Mouse (Mus musculus) megakaryocyte, embryonic 14.5 days (primary cell): ENCODE measurements around the gene Cyb561a3.

Experiments
- FLI1 ChIP-seq: IDR thresholded peaks from 2 replicates; pipeline ENCODE4 v1.6.1; 2012; ENCODE audit warnings: low read length, inconsistent platforms, mixed read lengths
- GATA1 ChIP-seq: IDR thresholded peaks from 3 replicates; pipeline ENCODE4 v1.6.1; 2012; ENCODE audit warnings: mixed read lengths, low read length, inconsistent platforms, borderline replicate concordance

DNA sequence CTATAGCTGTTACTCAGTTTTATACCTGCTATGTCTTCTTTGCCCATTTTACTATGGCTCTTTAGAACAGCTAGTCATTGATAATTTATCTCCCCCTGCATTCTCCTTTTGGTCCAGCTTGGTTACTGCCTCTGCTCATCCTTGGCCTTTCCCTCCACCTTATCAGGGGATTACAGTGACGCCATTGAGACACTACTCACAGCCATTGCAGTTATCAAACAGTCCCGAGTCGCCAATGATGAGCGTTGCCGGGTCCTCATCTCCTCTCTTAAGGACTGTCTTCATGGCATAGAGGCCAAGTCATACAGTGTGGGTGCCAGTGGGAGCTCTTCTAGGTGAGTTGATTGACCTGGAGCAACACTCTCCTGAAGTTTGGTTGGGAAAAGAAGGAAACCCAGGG is 37.5 kb upstream of the Cyb561a3 start:
- TF ChIP-seq GATA1, result no peak
- TF ChIP-seq FLI1, result no peak
